Mouse (Mus musculus) heart, adult 11 months (tissue): ENCODE results near the gene Prkca.
A peak's percentile ranks its signal among the peaks of the same experiment; 100 is the strongest.

ENCODE experiments used
- DNase-seq: peaks from one replicate; pipeline ENCODE4 v3.0.0; 2022

The Prkca gene

GRCm38 (mm10) chr11:107917721-107918235, 425.9 kb downstream of the Prkca start:
- DNase-seq, result peak; percentile 66

GRCm38 (mm10) chr11:107914634-107915226, 429.0 kb downstream of the Prkca start, which contains the start of gene Cacng5:
Cacng5 (minus strand) TSS chr11:107915055.
- no peak for DNase-seq

GRCm38 (mm10) chr11:107913317-107913716, 430.4 kb downstream of the Prkca start:
- DNase-seq, result no peak

- no peak for DNase-seq
Observed at GRCm38 (mm10) chr11:107905364-107905763, 438.4 kb downstream of the Prkca start.

- DNase-seq, result peak; percentile 94
Observed at GRCm38 (mm10) chr11:107903966-107904605, 439.6 kb downstream of the Prkca start.

- DNase-seq, result no peak
Observed at GRCm38 (mm10) chr11:107900470-107900869, 443.3 kb downstream of the Prkca start.

GRCm38 (mm10) chr11:107898698-107899097, 445.0 kb downstream of the Prkca start:
- DNase-seq, result no peak

- DNase-seq, result no peak
Observed at GRCm38 (mm10) chr11:107895635-107896034, 448.1 kb downstream of the Prkca start.

GRCm38 (mm10) chr11:107891377-107891776, 452.4 kb downstream of the Prkca start:
- DNase-seq, result no peak

- no peak for DNase-seq
Observed at GRCm38 (mm10) chr11:107887342-107887741, 456.4 kb downstream of the Prkca start.
